Mouse (Mus musculus): ENCODE results near the gene Ifna5.
"Not testable (repeated sequence)": the region's sequence is repeated elsewhere in the genome, so short reads cannot be mapped to it uniquely, and the experiment has no call there.

The Ifna5 gene

DNA sequence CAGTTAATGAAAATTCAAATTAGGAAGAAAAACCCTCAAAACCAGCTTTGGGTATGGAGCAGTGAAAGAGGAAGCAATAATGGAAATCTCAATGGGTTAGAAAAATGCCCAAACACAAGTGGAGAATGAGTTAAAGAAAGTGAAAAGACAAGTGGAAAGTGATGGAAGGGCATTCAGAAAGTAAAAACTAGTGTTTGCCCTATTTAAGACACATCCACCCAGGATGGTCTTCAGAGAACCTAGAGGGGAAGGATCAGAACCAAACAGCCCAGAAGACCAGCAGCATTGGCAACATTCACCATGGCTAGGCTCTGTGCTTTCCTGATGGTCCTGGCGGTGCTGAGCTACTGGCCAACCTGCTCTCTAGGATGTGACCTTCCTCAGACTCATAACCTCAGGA, at the start of gene Ifna5:
TSS of gene Ifna5 (plus strand) at position 301 of the 400 bp plus-strand sequence.
- H3K27me3 ChIP-seq (ENCODE audit: control insufficient read depth, insufficient read depth, low read length, poor library complexity, severe bottlenecking); DNase-seq (ENCODE audit: low read depth, low spot score); H3K36me3 ChIP-seq (ENCODE audit: control insufficient read depth, insufficient read depth, low read length, poor library complexity, severe bottlenecking): not testable (repeated sequence)

DNA sequence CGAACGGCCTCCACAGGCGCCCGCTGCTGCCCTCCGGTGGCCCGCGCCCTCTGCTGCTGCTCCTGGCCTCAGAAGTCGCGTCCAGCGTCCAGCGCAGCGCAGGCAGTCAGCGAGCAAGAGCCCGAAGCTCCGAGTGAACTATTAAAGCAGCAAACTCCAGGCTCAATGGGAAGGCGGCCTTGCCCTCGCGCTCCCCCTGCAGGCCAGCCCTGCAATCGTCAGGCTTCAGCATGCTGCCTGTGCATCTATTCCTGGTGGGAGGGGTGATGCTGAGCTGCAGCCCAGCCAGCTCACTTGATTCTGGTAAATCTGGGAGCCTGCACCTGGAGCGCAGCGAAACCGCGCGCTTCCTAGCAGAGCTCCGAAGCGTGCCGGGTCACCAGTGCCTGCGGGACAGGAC, 46.9 kb upstream of the Ifna5 start, which contains the start of gene Gm13277:
TSS of gene Gm13277 (plus strand) at position 231 of the 400 bp plus-strand sequence.
- not testable (repeated sequence) for H3K27me3 ChIP-seq (ENCODE audit: control insufficient read depth, insufficient read depth, low read length, poor library complexity, severe bottlenecking); H3K36me3 ChIP-seq (ENCODE audit: control insufficient read depth, insufficient read depth, low read length, poor library complexity, severe bottlenecking); DNase-seq (ENCODE audit: low read depth, low spot score)

- not testable (repeated sequence) for DNase-seq (ENCODE audit: low read depth, low spot score); H3K36me3 ChIP-seq (ENCODE audit: control insufficient read depth, insufficient read depth, low read length, poor library complexity, severe bottlenecking)
These were observed 44.1 kb upstream of the Ifna5 start, which contains the start of gene Gm13278 for GRCm38 (mm10) chr4:88791250-88791649. Gm13278 (plus strand) TSS chr4:88791550.

DNA sequence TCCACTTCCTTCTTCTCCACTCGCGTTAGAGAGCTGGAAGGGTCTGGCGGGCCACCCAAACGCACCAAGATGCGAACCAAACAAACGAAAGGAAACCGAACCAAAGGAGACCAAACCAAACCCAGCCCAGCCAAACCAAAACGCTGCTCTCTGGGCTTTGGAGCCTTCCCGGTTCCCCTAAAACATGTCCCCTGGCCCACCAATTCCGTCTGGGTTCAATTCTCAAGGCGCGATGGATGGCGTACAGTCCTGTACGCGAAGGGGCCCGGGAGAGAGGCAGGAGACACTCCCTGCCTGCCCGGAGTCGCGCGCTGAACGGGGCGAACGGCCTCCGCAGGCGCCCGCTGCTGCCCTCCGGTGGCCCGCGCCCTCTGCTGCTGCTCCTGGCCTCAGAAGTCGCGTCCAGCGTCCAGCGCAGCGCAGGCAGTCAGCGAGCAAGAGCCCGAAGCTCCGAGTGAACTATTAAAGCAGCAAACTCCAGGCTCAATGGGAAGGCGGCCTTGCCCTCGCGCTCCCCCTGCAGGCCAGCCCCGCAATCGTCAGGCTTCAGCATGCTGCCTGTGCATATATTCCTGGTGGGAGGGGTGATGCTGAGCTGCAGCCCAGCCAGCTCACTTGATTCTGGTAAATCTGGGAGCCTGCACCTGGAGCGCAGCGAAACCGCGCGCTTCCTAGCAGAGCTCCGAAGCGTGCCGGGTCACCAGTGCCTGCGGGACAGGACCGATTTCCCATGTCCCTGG, 41.2 kb upstream of the Ifna5 start, which contains the start of gene Gm13275:
TSS of gene Gm13275 (plus strand) at position 552 of the 740 bp plus-strand sequence.
- not testable (repeated sequence) for DNase-seq (ENCODE audit: low read depth, low spot score); H3K36me3 ChIP-seq (ENCODE audit: control insufficient read depth, insufficient read depth, low read length, poor library complexity, severe bottlenecking); H3K27me3 ChIP-seq (ENCODE audit: control insufficient read depth, insufficient read depth, low read length, poor library complexity, severe bottlenecking)

More at GRCm38 (mm10) chr4:88791250-88791649, 44.1 kb upstream of the Ifna5 start, which contains the start of gene Gm13278:
- not testable (repeated sequence) for H3K27me3 ChIP-seq (ENCODE audit: control insufficient read depth, insufficient read depth, low read length, poor library complexity, severe bottlenecking)

GRCm38 (mm10) chr4:88797097-88797496, 38.2 kb upstream of the Ifna5 start, which contains the start of gene Gm13279:
Gm13279 (plus strand) TSS chr4:88797397.
- DNase-seq (ENCODE audit: low read depth, low spot score); H3K36me3 ChIP-seq (ENCODE audit: control insufficient read depth, insufficient read depth, low read length, poor library complexity, severe bottlenecking); H3K27me3 ChIP-seq (ENCODE audit: control insufficient read depth, insufficient read depth, low read length, poor library complexity, severe bottlenecking): not testable (repeated sequence)

DNA sequence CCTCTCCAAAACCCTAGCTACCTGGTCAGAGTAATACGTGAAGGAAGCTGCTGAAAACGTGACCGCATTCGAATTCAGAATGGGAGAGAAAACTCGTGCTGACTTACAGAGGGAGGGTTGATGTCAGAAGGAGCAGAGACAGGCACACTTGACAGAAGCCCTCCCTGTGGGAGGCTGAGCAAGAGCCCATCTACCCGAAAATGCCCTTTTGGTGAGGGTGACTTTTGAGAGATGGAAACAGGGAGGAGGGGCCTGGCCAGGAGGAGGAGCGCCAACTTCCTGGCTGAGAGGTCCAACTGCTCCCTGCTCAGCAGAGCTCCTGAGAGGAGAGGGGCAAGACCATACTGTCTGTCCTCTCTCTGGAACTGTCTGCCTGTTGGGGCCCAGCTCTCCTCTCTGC, 36.0 kb upstream of the Ifna5 start, which contains the start of gene Gm13285:
TSS of gene Gm13285 (plus strand) at position 301 of the 400 bp plus-strand sequence.
- DNase-seq (ENCODE audit: low read depth, low spot score); H3K27me3 ChIP-seq (ENCODE audit: control insufficient read depth, insufficient read depth, low read length, poor library complexity, severe bottlenecking); H3K36me3 ChIP-seq (ENCODE audit: control insufficient read depth, insufficient read depth, low read length, poor library complexity, severe bottlenecking): not testable (repeated sequence)

DNA sequence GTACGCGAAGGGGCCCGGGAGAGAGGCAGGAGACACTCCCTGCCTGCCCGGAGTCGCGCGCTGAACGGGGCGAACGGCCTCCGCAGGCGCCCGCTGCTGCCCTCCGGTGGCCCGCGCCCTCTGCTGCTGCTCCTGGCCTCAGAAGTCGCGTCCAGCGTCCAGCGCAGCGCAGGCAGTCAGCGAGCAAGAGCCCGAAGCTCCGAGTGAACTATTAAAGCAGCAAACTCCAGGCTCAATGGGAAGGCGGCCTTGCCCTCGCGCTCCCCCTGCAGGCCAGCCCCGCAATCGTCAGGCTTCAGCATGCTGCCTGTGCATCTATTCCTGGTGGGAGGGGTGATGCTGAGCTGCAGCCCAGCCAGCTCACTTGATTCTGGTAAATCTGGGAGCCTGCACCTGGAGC, 32.4 kb upstream of the Ifna5 start, which contains the start of gene Gm13287:
TSS of gene Gm13287 (plus strand) at position 301 of the 400 bp plus-strand sequence.
- not testable (repeated sequence) for H3K36me3 ChIP-seq (ENCODE audit: control insufficient read depth, insufficient read depth, low read length, poor library complexity, severe bottlenecking); DNase-seq (ENCODE audit: low read depth, low spot score); H3K27me3 ChIP-seq (ENCODE audit: control insufficient read depth, insufficient read depth, low read length, poor library complexity, severe bottlenecking)

GRCm38 (mm10) chr4:88805231-88805630, 30.1 kb upstream of the Ifna5 start, which contains the start of gene Gm13288:
Gm13288 (plus strand) TSS chr4:88805531.
- H3K27me3 ChIP-seq (ENCODE audit: control insufficient read depth, insufficient read depth, low read length, poor library complexity, severe bottlenecking); H3K36me3 ChIP-seq (ENCODE audit: control insufficient read depth, insufficient read depth, low read length, poor library complexity, severe bottlenecking); DNase-seq (ENCODE audit: low read depth, low spot score): not testable (repeated sequence)

GRCm38 (mm10) chr4:88805761-88806160, 29.6 kb upstream of the Ifna5 start:
- not testable (repeated sequence) for H3K27me3 ChIP-seq (ENCODE audit: control insufficient read depth, insufficient read depth, low read length, poor library complexity, severe bottlenecking); DNase-seq (ENCODE audit: low read depth, low spot score); H3K36me3 ChIP-seq (ENCODE audit: control insufficient read depth, insufficient read depth, low read length, poor library complexity, severe bottlenecking)

- no peak for DNase-seq (ENCODE audit: low read depth, low spot score)
- no peaks in the 10 kb centered on the region for H3K36me3 ChIP-seq (ENCODE audit: control insufficient read depth, insufficient read depth, low read length, poor library complexity, severe bottlenecking)
- H3K27me3 ChIP-seq (ENCODE audit: control insufficient read depth, insufficient read depth, low read length, poor library complexity, severe bottlenecking): no peaks in the 10 kb centered on the region
These were observed 19.4 kb upstream of the Ifna5 start, which contains the start of gene Ifna7 for GRCm38 (mm10) chr4:88815928-88816327. Ifna7 (plus strand) TSS chr4:88816228.

DNA sequence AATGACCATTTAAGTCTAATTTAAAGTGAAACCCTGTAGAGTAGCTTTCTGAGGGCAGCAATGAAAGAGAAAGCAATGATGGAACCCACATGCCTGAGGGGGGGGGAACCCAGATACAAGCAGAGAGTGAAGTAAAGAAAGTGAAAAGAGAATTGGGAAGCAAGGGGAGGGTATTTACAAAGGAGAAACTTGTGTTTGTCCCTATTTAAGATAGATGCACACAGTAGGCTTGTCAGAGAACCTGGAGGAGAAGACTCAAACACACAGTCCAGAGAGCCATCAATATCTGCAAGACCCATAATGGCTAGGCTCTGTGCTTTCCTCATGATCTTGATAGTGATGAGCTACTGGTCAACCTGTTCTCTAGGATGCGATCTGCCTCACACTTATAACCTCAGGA, 15.7 kb upstream of the Ifna5 start, which contains the start of gene Ifna11:
TSS of gene Ifna11 (plus strand) at position 301 of the 400 bp plus-strand sequence.
- no peaks in the 10 kb centered on the region for H3K27me3 ChIP-seq (ENCODE audit: control insufficient read depth, insufficient read depth, low read length, poor library complexity, severe bottlenecking)
- no peak for DNase-seq (ENCODE audit: low read depth, low spot score)
- H3K36me3 ChIP-seq (ENCODE audit: control insufficient read depth, insufficient read depth, low read length, poor library complexity, severe bottlenecking): no peaks in the 10 kb centered on the region

DNA sequence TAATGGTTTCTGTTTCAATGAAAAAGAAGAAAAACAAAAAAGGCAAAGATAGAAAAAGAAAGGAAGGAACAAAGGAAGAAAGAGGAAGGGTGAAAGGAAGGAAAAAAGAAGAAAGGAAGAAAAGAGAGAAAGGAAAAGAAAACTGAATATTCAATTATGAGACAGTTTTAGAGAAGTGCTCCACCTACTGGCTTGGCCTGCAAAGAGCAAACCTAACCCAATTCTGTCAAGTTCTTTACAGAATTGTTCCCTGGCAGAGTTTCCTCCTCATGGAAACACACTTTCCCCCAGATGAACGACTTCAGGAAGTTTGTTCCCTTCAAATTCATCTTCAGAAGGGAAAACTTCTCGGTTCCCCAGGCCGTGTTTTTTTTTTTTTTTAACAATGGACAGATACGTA, 12.3 kb upstream of the Ifna5 start:
- Histone ChIP-seq H3K36me3 (ENCODE audit: control insufficient read depth, insufficient read depth, low read length, poor library complexity, severe bottlenecking) (no peaks in the 10 kb centered on the region), H3K27me3 (ENCODE audit: control insufficient read depth, insufficient read depth, low read length, poor library complexity, severe bottlenecking) (no peaks in the 10 kb centered on the region)
- DNase-seq (ENCODE audit: low read depth, low spot score): peak; percentile 42

- DNase-seq (ENCODE audit: low read depth, low spot score); H3K36me3 ChIP-seq (ENCODE audit: control insufficient read depth, insufficient read depth, low read length, poor library complexity, severe bottlenecking); H3K27me3 ChIP-seq (ENCODE audit: control insufficient read depth, insufficient read depth, low read length, poor library complexity, severe bottlenecking): not testable (repeated sequence)
These were observed 8.2 kb upstream of the Ifna5 start, which contains the start of gene Ifna6 for GRCm38 (mm10) chr4:88827116-88827515. Ifna6 (plus strand) TSS chr4:88827416.

DNA sequence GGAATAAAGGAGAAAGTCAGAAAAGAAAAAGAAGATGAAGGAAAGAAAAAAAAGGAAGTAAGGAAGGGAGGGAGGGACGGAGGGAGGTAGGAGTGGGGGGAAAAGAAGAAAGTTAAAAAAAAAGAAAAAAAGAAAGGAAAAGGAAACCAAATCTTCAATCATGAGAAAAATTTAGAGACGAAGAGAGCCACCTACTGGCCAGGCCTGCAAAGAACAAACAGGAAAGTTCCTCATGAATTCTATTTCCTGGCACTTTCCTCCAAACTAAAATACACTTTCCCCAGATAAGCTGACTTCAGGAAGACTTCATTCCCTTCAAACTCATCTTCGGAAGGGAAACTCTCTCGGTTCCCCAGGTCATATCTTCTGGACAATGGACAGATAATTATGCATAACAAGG, 4.8 kb upstream of the Ifna5 start:
- peak; percentile 44 for DNase-seq (ENCODE audit: low read depth, low spot score)
- no peaks in the 10 kb centered on the region for H3K36me3 ChIP-seq (ENCODE audit: control insufficient read depth, insufficient read depth, low read length, poor library complexity, severe bottlenecking)
- H3K27me3 ChIP-seq (ENCODE audit: control insufficient read depth, insufficient read depth, low read length, poor library complexity, severe bottlenecking): no peaks in the 10 kb centered on the region

DNA sequence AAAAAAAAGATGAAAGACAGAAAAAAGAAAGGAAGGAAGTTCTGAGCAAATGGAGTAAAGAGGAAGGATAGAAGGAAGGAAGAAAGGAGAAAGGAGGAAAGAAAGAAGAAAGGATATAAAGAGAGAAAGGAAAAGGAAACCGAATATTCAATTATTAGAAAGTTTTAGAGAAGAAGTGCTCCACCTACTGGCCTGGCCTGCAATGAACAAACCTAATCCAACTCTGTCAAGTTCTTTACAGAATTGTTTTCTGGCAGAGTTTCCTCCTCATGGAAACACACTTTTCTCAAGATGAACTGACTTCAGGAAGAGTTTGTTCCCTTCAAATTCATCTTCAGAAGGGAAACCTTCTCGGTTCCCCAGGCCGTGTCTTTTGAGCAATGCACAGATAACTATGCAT, 3.5 kb downstream of the Ifna5 start:
- Histone ChIP-seq H3K36me3 (ENCODE audit: control insufficient read depth, insufficient read depth, low read length, poor library complexity, severe bottlenecking) (no peaks in the 10 kb centered on the region), H3K27me3 (ENCODE audit: control insufficient read depth, insufficient read depth, low read length, poor library complexity, severe bottlenecking) (no peaks in the 10 kb centered on the region)
- peak; percentile 44 for DNase-seq (ENCODE audit: low read depth, low spot score)

Measured in splenic B cell, adult 2 months (primary cell).